Mouse (Mus musculus): ENCODE measurements around the gene 9630041A04Rik. TPM values are rescaled to one million over a fixed set of nuclear protein-coding genes. Genes with fewer than 3 reads are reported as not detected.

Gene 9630041A04Rik
- total and polyA plus RNA-seq, 2 experiments from 2014 or later = 0.24 TPM; not detected in 1

DNA sequence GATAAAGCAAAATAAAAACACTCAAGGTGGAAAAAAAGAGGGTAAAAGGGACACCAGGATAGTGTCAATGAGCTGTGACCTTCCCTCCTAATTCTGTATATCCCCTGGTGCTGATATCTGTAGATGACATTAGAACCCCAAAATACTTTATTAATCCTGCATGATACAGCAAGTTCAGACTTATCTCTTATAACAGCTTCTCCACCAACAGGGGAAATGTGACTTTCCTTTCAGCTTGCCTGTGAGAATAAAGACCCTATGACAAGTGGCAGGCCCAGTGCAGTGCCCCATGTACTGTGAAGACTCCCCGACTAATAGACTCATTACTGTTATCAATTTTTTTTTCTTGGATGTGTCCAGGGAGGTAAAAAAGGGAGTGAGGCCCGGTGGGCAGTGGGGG lies 125.3 kb downstream of the 9630041A04Rik start:
- Histone ChIP-seq H3K9me3 (ENCODE audit: low read length) (no peaks in the 10 kb centered on the region), H3K4me3 (ENCODE audit: low read length) (no peak overlapping the region), H3K27ac (no peak overlapping the region), H3K4me1 (ENCODE audit: insufficient read depth, low read length) (no peaks in the 10 kb centered on the region), H3K9ac (replicated peaks; ENCODE audit: low read length) (no peak overlapping the region), H3K36me3 (ENCODE audit: insufficient read depth, low read length) (no peaks in the 10 kb centered on the region), H3K27me3 (ENCODE audit: insufficient read depth, low read length) (no peaks in the 10 kb centered on the region), H3K4me2 (ENCODE audit: low read depth, low read length) (no peak overlapping the region)
- no peak for TF ChIP-seq CTCF (IDR thresholded peaks at IDR 0.05; ENCODE audit: low read depth)
- DNase-seq (ENCODE audit: low spot score) (no peak), ATAC-seq (no peak)
- 73% methylated on average over 2 of the region's 2 CpGs for WGBS

DNA sequence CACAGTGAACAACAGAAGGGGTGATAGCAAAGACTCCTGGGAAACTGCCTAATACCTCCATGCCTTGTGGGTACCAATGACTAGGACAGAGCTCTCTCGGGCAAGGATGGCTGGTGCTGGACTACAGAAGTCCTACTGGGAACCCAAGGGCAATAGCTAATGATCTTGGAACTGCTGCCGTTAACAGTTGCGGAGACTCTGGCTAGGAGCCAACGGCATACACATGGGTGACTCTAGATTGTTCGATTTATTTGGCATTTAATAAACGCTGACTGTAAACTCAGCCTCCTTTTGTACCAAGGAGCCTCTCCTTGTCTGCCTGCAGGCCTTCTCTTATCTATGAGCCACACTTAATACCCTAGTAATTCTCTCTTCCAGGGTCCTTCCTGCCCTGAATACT lies 128.4 kb downstream of the 9630041A04Rik start:
- Histone ChIP-seq H3K27ac (no peak overlapping the region), H3K4me3 (ENCODE audit: low read length) (no peak overlapping the region), H3K36me3 (ENCODE audit: insufficient read depth, low read length) (no peaks in the 10 kb centered on the region), H3K4me1 (ENCODE audit: insufficient read depth, low read length) (no peaks in the 10 kb centered on the region), H3K27me3 (ENCODE audit: insufficient read depth, low read length) (no peaks in the 10 kb centered on the region), H3K9ac (replicated peaks; ENCODE audit: low read length) (no peak overlapping the region), H3K4me2 (ENCODE audit: low read depth, low read length) (no peak overlapping the region), H3K9me3 (ENCODE audit: low read length) (no peaks in the 10 kb centered on the region)
- no peak for TF ChIP-seq CTCF (IDR thresholded peaks at IDR 0.05; ENCODE audit: low read depth)
- DNase-seq (ENCODE audit: low spot score) (peak; percentile 23), ATAC-seq (no peak)
- 53% methylated on average over 6 of the region's 6 CpGs for WGBS

DNA sequence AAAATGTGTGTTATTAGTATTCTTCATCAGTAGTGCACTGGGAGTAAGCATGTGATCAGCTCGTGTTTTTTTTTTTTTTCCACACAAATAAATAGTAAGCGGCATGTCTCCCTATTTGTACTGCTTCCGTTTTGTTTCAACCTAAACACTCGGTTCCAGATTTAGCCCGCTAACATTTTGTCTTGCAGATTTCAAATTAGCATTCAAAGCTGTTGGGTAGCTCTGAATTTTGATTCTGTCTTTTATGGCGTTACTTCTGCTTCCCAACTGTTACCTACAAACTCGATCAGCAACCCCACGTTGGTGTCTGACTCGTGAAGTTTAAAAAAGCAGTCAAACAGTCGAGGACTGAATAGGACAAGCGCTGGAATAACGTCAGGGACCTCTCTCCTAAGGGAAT lies 129.2 kb downstream of the 9630041A04Rik start:
- H3K4me3 ChIP-seq (ENCODE audit: low read length) = no peak overlapping the region
- WGBS = 71% methylated on average over 12 of the region's 12 CpGs
- no peak for DNase-seq (ENCODE audit: low spot score)

More for the DNA sequence above, 129.2 kb downstream of the 9630041A04Rik start:
- Histone ChIP-seq H3K9ac (replicated peaks; ENCODE audit: low read length) (no peak overlapping the region), H3K27ac (no peak overlapping the region), H3K36me3 (ENCODE audit: insufficient read depth, low read length) (no peaks in the 10 kb centered on the region; the same call in 1 of the 2 replicates), H3K27me3 (ENCODE audit: insufficient read depth, low read length) (no peaks in the 10 kb centered on the region), H3K4me1 (ENCODE audit: insufficient read depth, low read length) (no peaks in the 10 kb centered on the region), H3K9me3 (ENCODE audit: low read length) (no peaks in the 10 kb centered on the region), H3K4me2 (ENCODE audit: low read depth, low read length) (no peak overlapping the region)
- TF ChIP-seq CTCF (IDR thresholded peaks at IDR 0.05; ENCODE audit: low read depth) = no peak
- ATAC-seq = no peak

Measured in hindbrain, postnatal 0 days (tissue).